Mouse (Mus musculus) G1E-ER4 (cell line): ENCODE results near the gene Scrn1. TPM values are rescaled to one million over a fixed set of nuclear protein-coding genes. Genes with fewer than 3 reads are reported as not detected.

Experiments
- GATA1 ChIP-seq: IDR thresholded peaks from one replicate; pipeline ENCODE4 v1.8.0; 2012; ENCODE audit warnings: low read length, inconsistent platforms
- polyA plus RNA-seq: library from polyadenylated mRNA; stranded (reverse); fragments of >175 nt; gene quantifications from 2 replicates; pipeline ENCODE4 v1.2.3, GENCODE M21; 2012

The Scrn1 gene
- polyA plus RNA-seq, 1 experiment, result not detected

- no peak for TF ChIP-seq GATA1
These were observed 54.0 kb downstream of the Scrn1 start for GRCm38 (mm10) chr6:54512256-54512655.

- TF ChIP-seq GATA1, result no peak
These were observed 57.0 kb downstream of the Scrn1 start for GRCm38 (mm10) chr6:54509264-54509663.

- no peak for TF ChIP-seq GATA1
These were observed 58.0 kb downstream of the Scrn1 start for GRCm38 (mm10) chr6:54508256-54508793.

- TF ChIP-seq GATA1, result no peak
These were observed 58.5 kb downstream of the Scrn1 start for GRCm38 (mm10) chr6:54507808-54508207.

GRCm38 (mm10) chr6:54507002-54507401 is 59.3 kb downstream of the Scrn1 start:
- TF ChIP-seq GATA1, result no peak

GRCm38 (mm10) chr6:54506318-54506717 is 60.0 kb downstream of the Scrn1 start:
- no peak for TF ChIP-seq GATA1

GRCm38 (mm10) chr6:54502661-54503115 is 63.6 kb downstream of the Scrn1 start:
- TF ChIP-seq GATA1, result no peak

GRCm38 (mm10) chr6:54496214-54496613 is 70.1 kb downstream of the Scrn1 start:
- TF ChIP-seq GATA1, result no peak

- no peak for TF ChIP-seq GATA1
These were observed 71.5 kb downstream of the Scrn1 start for GRCm38 (mm10) chr6:54494612-54495398.

- TF ChIP-seq GATA1, result no peak
These were observed 72.2 kb downstream of the Scrn1 start for GRCm38 (mm10) chr6:54494097-54494496.

GRCm38 (mm10) chr6:54491074-54491473 is 75.2 kb downstream of the Scrn1 start:
- no peak for TF ChIP-seq GATA1

GRCm38 (mm10) chr6:54485973-54486569 is 80.2 kb downstream of the Scrn1 start:
- no peak for TF ChIP-seq GATA1

- TF ChIP-seq GATA1, result no peak
These were observed 80.8 kb downstream of the Scrn1 start for GRCm38 (mm10) chr6:54485435-54485901.

GRCm38 (mm10) chr6:54485000-54485399 is 81.3 kb downstream of the Scrn1 start:
- TF ChIP-seq GATA1, result no peak

GRCm38 (mm10) chr6:54481390-54482112 is 84.7 kb downstream of the Scrn1 start:
- TF ChIP-seq GATA1, result no peak

GRCm38 (mm10) chr6:54478646-54479324 is 87.5 kb downstream of the Scrn1 start:
- TF ChIP-seq GATA1, result no peak
